Comparison of ENCODE assay signal across 11 mouse cellular contexts in the genomic region with DNA sequence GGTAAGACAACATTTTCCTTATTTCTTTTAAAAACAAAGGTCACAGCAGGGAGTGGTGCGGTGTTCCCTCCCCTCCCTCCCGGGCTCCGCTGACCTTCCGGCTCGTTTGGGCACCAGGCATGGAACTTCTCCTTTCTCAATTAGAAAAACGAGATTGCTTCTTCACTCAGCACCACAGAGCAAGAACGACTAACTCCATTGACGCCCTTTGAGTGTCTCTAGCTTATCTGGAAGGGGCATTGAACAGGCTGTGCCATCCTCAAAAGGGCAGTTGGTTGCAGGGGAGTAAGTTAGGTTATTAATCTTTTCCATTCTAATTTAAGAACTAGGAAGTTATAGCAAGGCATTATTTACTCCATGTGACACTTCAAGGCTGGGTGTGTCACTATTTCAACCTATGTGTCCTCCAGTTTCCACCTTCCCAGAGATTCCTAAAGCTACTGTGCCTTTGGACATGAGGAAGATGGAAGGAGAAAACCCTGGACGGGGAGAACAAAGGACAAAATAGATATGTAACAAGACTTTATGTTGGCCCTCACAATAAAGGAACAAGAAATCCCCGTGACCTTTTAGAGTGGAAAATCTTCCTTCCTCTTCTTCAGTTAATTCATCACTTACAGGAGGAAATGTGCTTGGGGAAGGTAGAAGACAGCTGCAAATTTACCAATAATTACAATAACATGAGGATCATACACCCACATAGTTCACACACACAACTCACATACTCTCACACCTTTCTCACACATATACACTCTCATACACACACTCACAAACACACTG. TPM values are rescaled to one million over a fixed set of nuclear protein-coding genes. Genes with fewer than 3 reads are reported as not detected.
DNase-seq lines count a peak whose midpoint lies in the region; ATAC-seq and TF ChIP-seq lines count a peak whose summit lies in the region.
"Had no signal": no experiment of that assay in that cellular context is flagged by ENCODE, and none has a peak within 500 bp of the region (broad histone marks: within the 10 kb centered on the region; RNA-seq: fewer than 3 reads in every experiment).

No protein-coding gene starts in this region.

- H3K9me3 ChIP-seq in E14TG2a.4 (ENCODE audit: low read length), result no peaks in the 10 kb centered on the region
- no peaks in the 10 kb centered on the region for H3K9me3 ChIP-seq in intestine, embryonic 16.5 days (ENCODE audit: control insufficient read depth, low read length)
- H3K9me3 ChIP-seq: limb, embryonic 13.5 days had no signal

- no peaks in the 10 kb centered on the region for H3K27me3 ChIP-seq in E14TG2a.4 (ENCODE audit: insufficient read depth, low read length)
- no peaks in the 10 kb centered on the region for H3K27me3 ChIP-seq in intestine, embryonic 16.5 days (replicated peaks; ENCODE audit: control insufficient read depth, insufficient read depth, low read length)
- H3K27me3 ChIP-seq: limb, embryonic 13.5 days; Patski had no signal

- H3K4me1 ChIP-seq in E14TG2a.4 (replicated peaks; ENCODE audit: low read depth, low read length), result peaks cover 77% of the 10 kb centered on the region
- peaks cover 58% of the 10 kb centered on the region for H3K4me1 ChIP-seq in intestine, embryonic 16.5 days (ENCODE audit: control insufficient read depth, insufficient read depth, low read length)

- no peak for ATAC-seq in intestine, embryonic 16.5 days
- ATAC-seq: hindbrain, postnatal 0 days; Patski had no signal

- peak; percentile 29 for DNase-seq in kidney, adult 18-20 months
- DNase-seq in kidney, postnatal 36 days, result no peak
- DNase-seq in Muller cell, postnatal 12 days (ENCODE audit: inconsistent ontology term), result peak; percentile 18
- no peak for DNase-seq in thymus, postnatal 0 days (ENCODE audit: low spot score)
- DNase-seq in layer of hippocampus, postnatal 10 days (ENCODE audit: low spot score in 2 of 2), result no peak
- DNase-seq in right cerebral cortex, postnatal 10 days (ENCODE audit: low spot score in 2 of 2), result no peak

- H3K36me3 ChIP-seq in E14TG2a.4 (ENCODE audit: insufficient read depth, low read length), result peaks cover 62% of the 10 kb centered on the region
- H3K36me3 ChIP-seq in intestine, embryonic 16.5 days (ENCODE audit: control insufficient read depth, insufficient read depth, low read length), result peaks cover 15% of the 10 kb centered on the region

- H3K4me3 ChIP-seq in E14TG2a.4 (replicated peaks; ENCODE audit: low read length), result 0 out of 2 replicates have a peak overlapping the region, but pooled peaks have one; percentile 5
- no peak overlapping the region for H3K4me3 ChIP-seq in intestine, embryonic 16.5 days (ENCODE audit: low read length)
- H3K4me3 ChIP-seq: limb, embryonic 13.5 days had no signal

- no peak for TF ChIP-seq CTCF in E14TG2a.4 (conservative IDR thresholded peaks at IDR 0.05; ENCODE audit: low read length)

- WGBS in intestine, embryonic 16.5 days, result 38% methylated on average over 10 of the region's 10 CpGs

- no peak overlapping the region for H3K9ac ChIP-seq in intestine, embryonic 16.5 days (ENCODE audit: low read depth, low read length)
- H3K9ac ChIP-seq: limb, embryonic 13.5 days had no signal

- H3K27ac ChIP-seq in intestine, embryonic 16.5 days (ENCODE audit: low read length), result peak overlapping the region; percentile 47

- no peak overlapping the region for H3K4me2 ChIP-seq in intestine, embryonic 16.5 days (ENCODE audit: low read depth, low read length)
- H3K4me2 ChIP-seq: limb, embryonic 13.5 days had no signal

RNA-seq across cellular contexts. Expression of gene Atp1a1, which starts 7.0 kb away (rescaled TPM):
- 262 and 319 TPM in 2 replicates for polyA plus RNA-seq in intestine, embryonic 16.5 days (2015; fragmentation: Nextera tagmentation; extraction: Ambion mirVana)
- polyA plus RNA-seq in thymus, postnatal 0 days (2015; fragmentation: Nextera tagmentation; extraction: Ambion mirVana), result 106 and 112 TPM in 2 replicates
- total RNA-seq in layer of hippocampus, postnatal 10 days (2021), result 100 to 1,000 TPM; 367 to 390 TPM

Comparison
In these comparisons a context has a peak if more than half of its experiments do, and no peak if none do; other contexts are left out.
1. DNase-seq: peak in kidney, adult 18-20 months (single experiment) and Muller cell, postnatal 12 days (single experiment); none in kidney, postnatal 36 days (0 of 2), thymus, postnatal 0 days (single experiment), layer of hippocampus, postnatal 10 days (0 of 2) and right cerebral cortex, postnatal 10 days (0 of 2).